Mouse (Mus musculus) hindbrain, postnatal 0 days (tissue): ENCODE data around the gene Ptger1. TPM values are rescaled to one million over a fixed set of nuclear protein-coding genes. Genes with fewer than 3 reads are reported as not detected.
A peak's percentile ranks its signal among the peaks of the same experiment; 100 is the strongest.

Experiments
- ATAC-seq: fragments of 200-750 bp; cut with Nextera tagmentation; 2 replicates; pipeline ENCODE4 v1.8.0; 2017; ENCODE audit warnings: mild to moderate bottlenecking, moderate TSS enrichment, moderate library complexity
- DNase-seq: peaks from one replicate; pipeline ENCODE4 v3.0.0-alpha.2; 2015; ENCODE audit warnings: low spot score
- H3K27ac ChIP-seq: fragments of 300-500 bp; sonication (generic); 2 replicates; pipeline ENCODE4 v1.5.1; 2014; ENCODE audit warnings: mild to moderate bottlenecking
- H3K27me3 ChIP-seq: fragments of 300-500 bp; sonication (generic); 2 replicates; pipeline ENCODE4 v1.6.1; 2014; ENCODE audit warnings: low read length, mixed read lengths; ENCODE audit not compliant: insufficient read depth
- H3K36me3 ChIP-seq: fragments of 300-500 bp; sonication (generic); 2 replicates; pipeline ENCODE4 v1.6.1; 2014; ENCODE audit warnings: low read length, mixed read lengths; ENCODE audit not compliant: insufficient read depth
- H3K4me1 ChIP-seq: fragments of 300-500 bp; sonication (generic); 2 replicates; pipeline ENCODE4 v1.6.1; 2014; ENCODE audit warnings: antibody characterized with exemption, low read length, mixed read lengths; ENCODE audit not compliant: insufficient read depth
- H3K4me2 ChIP-seq: fragments of 300-500 bp; sonication (generic); 2 replicates; pipeline ENCODE4 v1.6.1; 2014; ENCODE audit warnings: low read depth, mild to moderate bottlenecking, low read length, moderate library complexity, mixed read lengths
- H3K4me3 ChIP-seq: fragments of 300-500 bp; sonication (generic); 2 replicates; pipeline ENCODE4 v1.5.1; 2014; ENCODE audit warnings: low read length
- H3K9ac ChIP-seq: fragments of 300-500 bp; sonication (generic); replicated peaks from 2 replicates; pipeline ENCODE4 v1.6.1; 2014; ENCODE audit warnings: mild to moderate bottlenecking, low read length, moderate library complexity, mixed read lengths
- H3K9me3 ChIP-seq: fragments of 300-500 bp; sonication (generic); 2 replicates; pipeline ENCODE4 v1.6.1; 2016; ENCODE audit warnings: low read length, mixed read lengths
- CTCF ChIP-seq: IDR thresholded peaks from 2 replicates; pipeline ENCODE4 v1.5.1; 2016; ENCODE audit warnings: antibody characterized with exemption, control low read depth, low read depth
- WGBS: fragments of 180-500 bp; shearing (Covaris S2); extraction: QIAGEN DNeasy Blood & Tissue Kit; methylation state at CpG from one replicate; pipeline ENCODE4 v1.1.7; 2014; 5-methylcytosine and 5-hydroxymethylcytosine counted together
- polyA plus RNA-seq: library from polyadenylated mRNA; unstranded; fragments of >200 nt; fragmentation: Nextera tagmentation; extraction: Ambion mirVana; gene quantifications from 2 replicates; pipeline ENCODE4 v1.2.1, GENCODE M21; 2015
- total RNA-seq: library from RNA; depleted of rRNA; stranded (reverse); fragments of >200 nt; gene quantifications from 2 replicates; pipeline ENCODE4 v1.2.3, GENCODE M21; 2014

The Ptger1 gene
- total and polyA plus RNA-seq, 2 experiments from 2014 or later = 0.40 to 2.6 TPM

DNA sequence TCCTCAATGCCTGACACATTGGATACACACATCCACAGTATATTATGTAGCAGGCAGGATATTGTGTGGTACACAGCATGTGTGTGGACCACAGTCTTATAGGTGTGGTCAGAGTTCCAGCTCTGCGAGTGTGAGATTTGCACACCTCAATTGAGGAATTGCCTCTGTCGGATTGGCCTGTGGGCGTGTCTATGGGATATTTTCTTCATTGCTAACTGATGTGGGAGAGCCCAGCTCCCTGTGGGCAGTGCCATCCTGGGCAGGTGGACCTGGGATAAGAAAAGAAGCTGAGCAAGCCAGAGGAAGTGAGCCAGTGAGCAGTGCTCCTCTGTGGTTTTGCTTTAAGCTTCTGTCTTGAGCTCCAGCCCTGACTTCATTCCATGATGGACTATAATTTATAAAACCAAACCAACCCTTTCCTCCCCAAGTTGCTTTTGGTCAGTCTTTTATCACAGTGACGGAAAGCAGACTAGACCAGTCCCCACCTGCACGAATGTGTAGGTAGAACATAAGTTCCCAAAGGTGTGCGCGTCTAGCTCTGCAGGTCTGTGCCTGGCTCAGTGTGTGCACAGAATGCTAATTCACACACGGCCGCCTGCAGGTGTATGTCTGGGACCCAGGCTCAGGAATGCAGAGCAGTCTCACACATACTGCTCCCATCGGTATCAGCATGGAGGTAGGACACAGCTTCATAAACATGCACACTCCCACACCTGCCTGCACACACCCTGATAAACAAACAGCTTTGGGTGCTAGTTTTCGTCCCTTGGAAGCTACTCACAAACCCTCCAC lies 28.1 kb downstream of the Ptger1 start:
- TF ChIP-seq CTCF = no peak
- Histone ChIP-seq H3K9me3 (no peaks in the 10 kb centered on the region), H3K9ac (no peak overlapping the region), H3K36me3 (peaks cover 25% of the 10 kb centered on the region), H3K4me3 (no peak overlapping the region), H3K4me2 (no peak overlapping the region), H3K4me1 (peaks cover 19% of the 10 kb centered on the region), H3K27me3 (no peaks in the 10 kb centered on the region), H3K27ac (no peak overlapping the region)
- no peak for DNase-seq
- WGBS = 87% methylated on average over 11 of the region's 11 CpGs
- ATAC-seq = no peak

GRCm38 (mm10) chr8:83695351-83696106 lies 29.1 kb downstream of the Ptger1 start:
- ATAC-seq (no peak), DNase-seq (no peak)
- H3K4me2 ChIP-seq = no peak overlapping the region
- peaks cover 20% of the 10 kb centered on the region for H3K4me1 ChIP-seq
- H3K9ac ChIP-seq = no peak overlapping the region
- no peak overlapping the region for H3K4me3 ChIP-seq
- peaks cover 21% of the 10 kb centered on the region for H3K36me3 ChIP-seq
- H3K27ac ChIP-seq = no peak overlapping the region
- 86% methylated on average over 10 of the region's 17 CpGs for WGBS
- H3K9me3 ChIP-seq = no peaks in the 10 kb centered on the region
- H3K27me3 ChIP-seq = no peaks in the 10 kb centered on the region
- TF ChIP-seq CTCF = no peak

GRCm38 (mm10) chr8:83697374-83698220 lies 31.1 kb downstream of the Ptger1 start:
- DNase-seq = no peak

DNA sequence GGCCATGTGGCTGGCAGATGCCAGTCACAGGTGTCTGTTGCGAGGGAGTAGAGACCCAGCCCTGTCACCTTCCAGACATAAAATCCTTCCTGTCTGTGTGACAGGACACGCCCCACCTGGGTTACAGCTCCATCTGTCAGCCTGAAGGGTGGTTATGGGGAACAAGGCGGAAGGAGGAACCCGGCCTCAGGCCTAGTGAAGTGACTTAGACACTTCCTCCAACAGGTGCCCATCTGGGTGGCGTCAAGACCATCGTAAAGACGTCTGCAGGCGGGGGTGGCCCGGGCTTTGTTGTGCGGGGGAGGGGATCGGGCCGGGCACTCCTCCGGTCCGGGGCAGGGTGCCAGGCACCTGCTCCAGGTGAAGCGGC lies 31.8 kb downstream of the Ptger1 start:
- WGBS = 4% methylated on average over 15 of the region's 15 CpGs
- DNase-seq = peak; percentile 56
- Histone ChIP-seq H3K27me3 (no peaks in the 10 kb centered on the region), H3K4me2 (peak overlapping the region; percentile 95), H3K36me3 (no peaks in the 10 kb centered on the region), H3K4me3 (peak overlapping the region; percentile 90), H3K9me3 (no peaks in the 10 kb centered on the region), H3K9ac (peak overlapping the region; percentile 96), H3K27ac (peak overlapping the region; percentile 85), H3K4me1 (peaks cover 20% of the 10 kb centered on the region)
- peak; percentile 41 for ATAC-seq
- TF ChIP-seq CTCF = no peak

More at GRCm38 (mm10) chr8:83697374-83698220, 31.1 kb downstream of the Ptger1 start:
- 48% methylated on average over 19 of the region's 19 CpGs for WGBS
- no peaks in the 10 kb centered on the region for H3K27me3 ChIP-seq
- peak overlapping the region; percentile 90 for H3K4me3 ChIP-seq
- H3K4me2 ChIP-seq = peak overlapping the region; percentile 95
- ATAC-seq = peak; percentile 18
- peak overlapping the region; percentile 85; the same call in 1 of the 2 replicates for H3K27ac ChIP-seq
- H3K9ac ChIP-seq = peak overlapping the region; percentile 96
- peaks cover under 1% of the 10 kb centered on the region; the same call in 1 of the 2 replicates for H3K36me3 ChIP-seq
- H3K4me1 ChIP-seq = peaks cover 20% of the 10 kb centered on the region
- TF ChIP-seq CTCF = no peak; the same call in 1 of the 2 replicates
- H3K9me3 ChIP-seq = no peaks in the 10 kb centered on the region

- Histone ChIP-seq H3K4me2 (peak within 1 kb of the TSS; percentile 95), H3K27me3 (no peaks in the 10 kb centered on the region), H3K9me3 (no peaks in the 10 kb centered on the region), H3K27ac (peak within 1 kb of the TSS; percentile 85), H3K9ac (peak within 1 kb of the TSS; percentile 96), H3K36me3 (no peaks in the 10 kb centered on the region), H3K4me1 (peaks cover 20% of the 10 kb centered on the region), H3K4me3 (peak within 1 kb of the TSS; percentile 90)
- ATAC-seq (peak; percentile 87), DNase-seq (peak; percentile 87)
- no peak for TF ChIP-seq CTCF
- under 1% methylated on average over 55 of the region's 85 CpGs for WGBS
Observed at GRCm38 (mm10) chr8:83698661-83699453, 32.4 kb downstream of the Ptger1 start, which contains the start of gene Pkn1. TSS of gene Pkn1 (minus strand) at chr8:83699179.

DNA sequence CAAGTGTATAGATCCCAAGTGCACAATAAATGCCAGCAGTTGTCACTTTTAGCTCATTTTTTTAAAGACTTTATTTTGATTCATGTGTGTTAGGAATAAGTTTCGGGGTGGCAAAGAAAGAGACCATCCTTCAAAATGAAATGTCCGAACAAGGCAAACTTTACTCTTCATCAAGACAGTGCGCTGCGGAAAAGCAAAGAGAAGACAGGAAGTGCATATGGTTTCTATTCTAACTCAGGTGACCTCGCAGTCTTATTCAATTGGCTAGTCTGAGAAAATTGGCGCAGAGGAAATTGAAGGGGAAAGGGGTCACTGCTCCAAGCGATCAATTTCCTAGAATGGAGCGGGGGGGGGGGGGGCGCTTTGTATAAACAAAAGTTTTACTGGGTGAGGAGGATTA lies 33.1 kb downstream of the Ptger1 start:
- H3K4me3 ChIP-seq = peak overlapping the region; percentile 90
- peak overlapping the region; percentile 96 for H3K9ac ChIP-seq
- H3K27ac ChIP-seq = peak overlapping the region; percentile 85
- ATAC-seq (no peak), DNase-seq (peak; percentile 14)
- H3K9me3 ChIP-seq = no peaks in the 10 kb centered on the region
- H3K36me3 ChIP-seq = no peaks in the 10 kb centered on the region
- H3K4me1 ChIP-seq = peaks cover 20% of the 10 kb centered on the region
- no peak for TF ChIP-seq CTCF
- no peaks in the 10 kb centered on the region for H3K27me3 ChIP-seq
- H3K4me2 ChIP-seq = peak overlapping the region; percentile 95
- WGBS = 40% methylated on average over 9 of the region's 9 CpGs
